Mouse (Mus musculus): ENCODE results near the gene Ptprg. TPM values are rescaled to one million over a fixed set of nuclear protein-coding genes. Genes with fewer than 3 reads are reported as not detected.

The Ptprg gene
- total RNA-seq, 2 experiments from 2014 or later = 123 TPM

- intact Hi-C loops (cut with DNase I) = no loop called here
- no peak for DNase-seq (ENCODE audit: low spot score in 2 of 2)
Observed at GRCm38 (mm10) chr14:12136536-12136935, 583.2 kb downstream of the Ptprg start.

- intact Hi-C loops (cut with DNase I) = loop anchor here (5.0 kb wide), 1 partner anchor 588 kb away; the partner anchor contains the start of gene Ptprg
- peak; percentile 82 to 93 for DNase-seq (ENCODE audit: low spot score in 2 of 2)
Observed at GRCm38 (mm10) chr14:12139643-12140481, 586.5 kb downstream of the Ptprg start.

GRCm38 (mm10) chr14:12143941-12144485, 590.7 kb downstream of the Ptprg start:
- DNase-seq (ENCODE audit: low spot score in 2 of 2) = no peak
- intact Hi-C loops (cut with DNase I) = loop anchor here (5.0 kb wide), 1 partner anchor 592 kb away; the partner anchor contains the start of gene Ptprg

GRCm38 (mm10) chr14:12145919-12146318, 592.6 kb downstream of the Ptprg start:
- intact Hi-C loops (cut with DNase I) = no loop called here
- DNase-seq (ENCODE audit: low spot score in 2 of 2) = peak; percentile 38 to 71

- intact Hi-C loops (cut with DNase I) = no loop called here
Observed at GRCm38 (mm10) chr14:12149529-12149928, 596.2 kb downstream of the Ptprg start.

GRCm38 (mm10) chr14:12151927-12152326, 598.6 kb downstream of the Ptprg start:
- peak; percentile 83 to 88 for DNase-seq (ENCODE audit: low spot score in 2 of 2)
- intact Hi-C loops (cut with DNase I) = loop anchor here (2.0 kb wide), 1 partner anchor 379 kb away; no protein-coding TSS in a partner anchor

More at GRCm38 (mm10) chr14:12149529-12149928, 596.2 kb downstream of the Ptprg start:
- no peak for DNase-seq (ENCODE audit: low spot score in 2 of 2)

GRCm38 (mm10) chr14:12152748-12153147, 599.4 kb downstream of the Ptprg start:
- intact Hi-C loops (cut with DNase I) = loop anchor here (2.0 kb wide), 1 partner anchor 378 kb away; no protein-coding TSS in a partner anchor
- DNase-seq (ENCODE audit: low spot score in 2 of 2) = no peak

- no peak for DNase-seq (ENCODE audit: low spot score in 2 of 2)
- intact Hi-C loops (cut with DNase I) = loop anchor here (2.0 kb wide), 1 partner anchor 377 kb away; no protein-coding TSS in a partner anchor
Observed at GRCm38 (mm10) chr14:12153599-12153998, 600.3 kb downstream of the Ptprg start.

GRCm38 (mm10) chr14:12161738-12162310, 608.5 kb downstream of the Ptprg start:
- peak; percentile 31 to 73 for DNase-seq (ENCODE audit: low spot score in 2 of 2)
- intact Hi-C loops (cut with DNase I) = loop anchor here (5.0 kb wide), 1 partner anchor 45 kb away; no protein-coding TSS in a partner anchor

- intact Hi-C loops (cut with DNase I) = loop anchor here (5.0 kb wide), 1 partner anchor 45 kb away; no protein-coding TSS in a partner anchor
- no peak for DNase-seq (ENCODE audit: low spot score in 2 of 2)
Observed at GRCm38 (mm10) chr14:12162331-12162854, 609.1 kb downstream of the Ptprg start.

- no peak for DNase-seq (ENCODE audit: low spot score in 2 of 2)
- intact Hi-C loops (cut with DNase I) = loop anchor here (5.0 kb wide), 1 partner anchor 44 kb away; no protein-coding TSS in a partner anchor
Observed at GRCm38 (mm10) chr14:12163196-12163595, 609.9 kb downstream of the Ptprg start.

- intact Hi-C loops (cut with DNase I) = no loop called here
- no peak for DNase-seq (ENCODE audit: low spot score in 2 of 2)
Observed at GRCm38 (mm10) chr14:12167215-12167614, 613.9 kb downstream of the Ptprg start.

GRCm38 (mm10) chr14:12167651-12168050, 614.3 kb downstream of the Ptprg start:
- intact Hi-C loops (cut with DNase I) = no loop called here
- no peak for DNase-seq (ENCODE audit: low spot score in 2 of 2)

GRCm38 (mm10) chr14:12177436-12177835, 624.1 kb downstream of the Ptprg start:
- intact Hi-C loops (cut with DNase I) = no loop called here
- peak in 1 of 2 experiments; percentile 59 for DNase-seq (ENCODE audit: low spot score in 2 of 2)

GRCm38 (mm10) chr14:12178645-12179044, 625.3 kb downstream of the Ptprg start:
- intact Hi-C loops (cut with DNase I) = no loop called here
- no peak for DNase-seq (ENCODE audit: low spot score in 2 of 2)

- intact Hi-C loops (cut with DNase I) = no loop called here
- DNase-seq (ENCODE audit: low spot score in 2 of 2) = no peak
Observed at GRCm38 (mm10) chr14:12180116-12180515, 626.8 kb downstream of the Ptprg start.

GRCm38 (mm10) chr14:12185040-12185439, 631.7 kb downstream of the Ptprg start:
- intact Hi-C loops (cut with DNase I) = no loop called here
- DNase-seq (ENCODE audit: low spot score in 2 of 2) = no peak

GRCm38 (mm10) chr14:12188352-12188751, 635.0 kb downstream of the Ptprg start:
- no peak for DNase-seq (ENCODE audit: low spot score in 2 of 2)
- intact Hi-C loops (cut with DNase I) = no loop called here

- DNase-seq (ENCODE audit: low spot score in 2 of 2) = no peak
- intact Hi-C loops (cut with DNase I) = no loop called here
Observed at GRCm38 (mm10) chr14:12189266-12189665, 635.9 kb downstream of the Ptprg start.
